Mouse (Mus musculus): ENCODE results near the gene Cacna2d1.

Gene Cacna2d1

DNA sequence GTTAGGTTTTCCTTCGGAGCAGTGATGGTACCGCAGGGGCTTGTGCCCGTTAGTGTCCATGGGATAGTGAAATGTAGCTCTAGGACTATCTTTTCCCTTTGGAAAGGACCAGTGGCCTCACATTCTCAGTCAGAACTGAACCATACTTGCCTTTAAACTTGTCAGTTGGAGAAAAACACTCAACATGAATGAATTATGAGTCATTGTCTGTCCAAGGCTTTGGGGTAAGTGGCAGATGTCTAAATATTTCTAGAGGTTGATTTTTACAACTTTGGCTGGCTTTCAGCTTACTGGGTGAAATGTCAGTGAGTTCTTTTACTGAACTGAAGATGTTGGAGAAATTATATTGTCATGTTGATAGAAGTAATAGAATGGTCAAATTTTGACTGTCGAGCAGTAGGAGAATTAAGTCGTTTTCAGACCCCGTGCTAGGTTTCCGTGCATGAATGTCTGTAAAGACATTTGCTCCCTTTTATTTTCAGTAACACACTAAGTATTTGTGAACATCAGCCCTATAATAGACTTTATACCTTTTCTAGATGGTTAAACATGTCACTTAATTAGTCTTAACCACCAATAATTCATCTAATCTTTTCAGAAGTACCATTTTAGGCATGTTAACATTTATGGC is 50.9 kb downstream of the Cacna2d1 start:
- DNase-seq, result no peak

DNA sequence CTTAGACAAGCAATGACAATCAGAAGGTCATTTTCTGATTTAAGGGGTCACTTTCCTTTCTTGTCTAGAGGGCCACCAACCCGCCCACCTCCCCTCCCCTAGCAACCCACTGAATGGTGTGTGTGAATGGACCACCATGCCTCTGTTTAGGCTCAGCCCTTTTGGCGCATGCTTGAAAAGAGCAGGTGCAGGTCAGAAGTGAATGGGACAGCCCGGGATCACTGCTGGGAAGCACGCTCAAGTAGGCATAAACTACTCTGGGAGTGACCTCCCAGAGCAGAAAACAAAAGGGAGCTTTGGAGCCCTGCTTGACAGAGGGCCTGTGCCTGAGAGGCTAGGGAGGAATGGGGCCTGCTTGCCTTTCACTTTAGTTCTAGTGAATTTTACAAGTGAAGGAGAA is 51.4 kb downstream of the Cacna2d1 start:
- no peak for DNase-seq

DNA sequence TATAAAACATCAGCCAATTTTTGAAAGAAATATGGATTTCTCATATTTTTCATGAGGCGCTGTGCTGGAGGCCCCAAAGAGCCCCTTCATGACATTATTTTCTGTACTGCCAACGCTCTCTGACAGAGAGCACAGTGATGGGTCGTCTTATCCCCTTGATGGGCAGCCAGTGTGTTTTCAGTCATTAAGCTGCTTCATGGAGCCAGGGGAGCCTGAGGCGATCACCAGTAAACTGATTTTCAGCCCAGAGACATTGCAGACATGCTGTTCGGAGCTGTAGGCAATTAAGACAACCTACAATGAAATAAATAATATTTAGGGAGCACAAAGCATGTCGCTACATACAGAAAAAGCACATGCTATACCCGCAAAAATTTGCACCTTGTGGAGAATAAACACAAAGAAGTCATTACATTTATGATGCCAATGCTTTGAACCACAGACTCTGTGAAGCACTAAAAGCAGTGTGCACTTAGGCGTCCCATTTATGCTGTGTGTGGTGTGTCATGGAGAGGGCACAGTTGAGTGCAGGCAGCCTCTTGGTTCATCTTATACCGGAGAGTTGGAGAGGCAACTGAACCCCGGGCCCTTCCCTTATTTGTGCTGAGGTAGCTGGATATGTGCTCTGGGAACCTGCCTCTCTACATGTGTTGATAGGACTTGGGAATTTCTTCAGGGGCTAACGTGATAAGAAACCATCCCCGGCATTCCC is 57.1 kb downstream of the Cacna2d1 start:
- no peak for DNase-seq

DNA sequence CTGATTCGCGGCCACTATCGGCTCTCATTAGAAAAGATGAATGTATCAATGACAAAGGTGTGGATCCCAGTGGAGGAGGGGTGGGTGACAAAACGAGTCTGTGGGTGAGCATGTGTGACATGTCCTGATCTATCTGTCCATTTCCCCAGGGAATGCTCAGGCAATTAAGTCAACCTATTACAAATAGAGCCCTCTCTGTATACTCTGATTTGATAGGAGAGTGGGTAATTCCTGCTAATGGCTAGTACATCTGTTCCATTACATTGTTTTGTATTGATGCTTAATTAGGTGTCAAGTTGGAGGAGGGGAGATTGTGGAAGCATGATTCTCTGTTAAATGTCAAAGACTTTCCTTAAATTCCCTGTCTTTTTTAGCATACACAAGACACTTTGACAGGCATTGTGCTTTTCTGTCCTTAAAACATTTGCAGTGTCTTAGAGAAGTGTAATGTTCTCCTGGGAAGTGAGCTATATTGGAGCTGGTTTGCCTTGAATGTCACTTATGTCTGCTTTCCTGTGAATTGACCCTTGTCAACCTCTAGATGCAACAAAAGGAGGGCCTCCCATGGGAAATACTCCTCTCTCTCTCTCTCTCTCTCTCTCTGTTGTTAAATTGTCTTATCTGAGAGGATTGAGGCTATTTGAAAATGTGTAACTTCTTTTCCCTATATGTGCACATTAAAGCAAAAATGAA is 58.9 kb downstream of the Cacna2d1 start:
- DNase-seq, result no peak

DNA sequence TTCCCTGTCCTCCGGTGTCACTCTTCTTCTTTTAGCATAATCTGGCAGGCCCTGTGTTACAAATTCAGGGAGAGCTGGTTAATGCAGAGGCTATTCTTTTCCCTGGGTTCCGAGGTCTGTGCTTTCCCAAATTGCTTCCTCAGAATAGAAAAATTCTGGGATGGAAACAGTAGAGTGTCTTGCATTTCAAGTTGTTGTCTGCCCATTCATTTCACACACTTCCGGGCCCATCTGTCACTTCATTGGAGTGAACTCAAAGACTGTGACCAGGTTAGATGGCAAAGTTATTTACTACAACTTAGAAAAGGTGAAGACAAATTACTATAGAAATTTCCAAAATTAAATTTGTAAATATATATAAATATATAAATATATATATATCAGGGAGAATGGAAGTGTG is 62.7 kb downstream of the Cacna2d1 start:
- DNase-seq, result no peak

DNA sequence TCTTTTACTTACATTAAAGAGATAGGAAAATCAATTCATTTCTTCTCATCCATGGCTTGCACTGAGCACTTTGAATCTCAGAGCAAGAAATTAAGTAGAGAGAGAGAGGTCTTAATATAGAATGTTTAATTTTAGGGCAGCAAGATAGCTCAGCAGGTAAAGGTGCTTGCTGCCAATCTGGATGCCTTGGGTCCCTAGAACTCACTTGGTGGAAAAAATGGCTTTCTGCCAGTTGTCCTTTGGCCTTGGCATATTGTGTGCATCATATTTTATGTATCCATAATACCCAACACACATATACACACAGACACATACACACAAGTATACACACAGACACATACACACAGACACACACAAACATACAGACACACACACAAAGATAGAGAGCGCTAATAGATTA is 63.3 kb downstream of the Cacna2d1 start:
- DNase-seq, result no peak

DNA sequence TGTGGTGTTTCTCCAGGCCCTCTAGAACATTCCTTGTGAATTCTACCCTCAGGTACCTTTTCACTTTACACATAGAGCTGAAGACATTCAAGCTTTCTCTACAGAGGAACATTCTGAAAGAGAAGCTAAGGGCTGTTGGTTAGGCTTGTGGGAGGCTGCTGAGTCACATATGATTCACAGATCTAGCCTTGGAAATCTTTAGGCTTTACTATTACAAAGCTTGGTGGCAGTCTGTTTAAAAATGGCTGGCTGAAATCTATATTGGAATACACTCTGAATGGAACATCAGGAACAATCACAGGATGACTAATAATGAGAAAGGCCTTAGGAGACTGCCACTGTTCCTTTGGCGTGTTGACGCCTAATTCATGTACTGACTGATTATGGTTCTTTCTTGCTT is 66.4 kb downstream of the Cacna2d1 start:
- DNase-seq, result no peak

DNA sequence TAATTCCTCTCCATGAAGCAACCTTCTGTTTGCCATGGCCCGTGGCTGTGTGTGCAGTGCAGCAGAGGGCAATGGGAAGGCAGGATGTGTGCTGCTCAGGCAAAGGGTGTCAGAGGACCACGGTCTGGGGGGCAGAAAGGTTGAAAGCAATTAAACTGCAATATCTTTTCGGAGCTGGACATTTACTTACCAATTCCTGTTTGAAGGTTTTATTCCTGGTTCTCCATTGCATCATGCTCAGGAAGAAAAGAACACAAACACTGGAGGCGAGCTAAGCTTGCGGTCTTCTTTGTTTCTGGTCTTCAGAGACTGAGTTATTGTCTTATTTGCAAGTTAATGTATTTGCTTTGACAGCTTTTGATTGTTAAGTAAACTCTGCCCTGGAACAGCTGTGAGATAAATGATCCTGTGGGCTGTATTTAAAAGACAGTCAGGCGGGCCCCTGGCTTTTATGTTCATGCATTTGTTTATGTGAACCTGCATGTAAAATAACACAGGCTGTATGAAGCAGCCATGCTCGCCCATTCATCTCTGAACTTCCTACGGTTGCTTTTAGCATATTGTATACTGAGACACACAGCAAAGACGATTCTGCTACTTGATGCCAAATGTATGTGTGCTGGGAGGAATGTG is 68.1 kb downstream of the Cacna2d1 start:
- no peak for DNase-seq

DNA sequence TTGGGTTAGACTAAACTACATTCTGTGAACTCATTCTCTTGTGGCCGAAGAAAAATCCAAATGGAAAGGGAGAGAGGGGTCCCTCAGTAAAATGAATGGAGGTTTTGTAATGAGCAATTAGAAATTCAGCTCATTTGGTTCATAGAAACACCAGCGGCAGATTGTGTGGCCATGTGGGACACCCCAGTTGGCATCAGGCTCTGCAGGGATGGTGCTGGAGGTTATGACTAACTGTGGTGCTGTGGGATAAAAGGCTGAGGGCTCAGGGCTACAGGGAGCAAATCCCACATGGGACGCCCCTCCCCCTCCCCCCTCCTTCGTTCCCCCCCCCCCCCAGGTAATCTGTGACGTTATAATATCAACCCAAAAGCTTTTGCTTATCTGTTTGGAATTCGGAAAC is 69.8 kb downstream of the Cacna2d1 start:
- no peak for DNase-seq

DNA sequence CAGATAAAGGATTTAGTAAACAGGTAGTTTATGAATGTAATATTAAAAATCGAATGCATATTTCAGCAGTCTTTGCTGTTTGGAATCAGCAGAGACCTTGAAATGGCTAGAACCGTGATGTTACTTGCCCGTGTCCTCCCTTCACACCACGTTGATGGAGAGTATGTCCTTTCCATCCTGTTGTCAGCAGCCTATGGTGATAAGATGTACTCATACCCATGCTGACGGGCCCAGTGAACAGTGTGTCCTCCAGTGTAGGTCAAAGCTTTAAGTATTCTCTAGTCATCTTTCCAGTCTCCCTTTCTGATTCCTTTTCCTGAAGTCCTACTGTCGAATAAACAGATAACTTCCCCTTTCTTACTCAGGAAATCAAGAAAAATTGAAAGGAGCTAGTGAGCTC is 72.5 kb downstream of the Cacna2d1 start:
- DNase-seq, result no peak

DNA sequence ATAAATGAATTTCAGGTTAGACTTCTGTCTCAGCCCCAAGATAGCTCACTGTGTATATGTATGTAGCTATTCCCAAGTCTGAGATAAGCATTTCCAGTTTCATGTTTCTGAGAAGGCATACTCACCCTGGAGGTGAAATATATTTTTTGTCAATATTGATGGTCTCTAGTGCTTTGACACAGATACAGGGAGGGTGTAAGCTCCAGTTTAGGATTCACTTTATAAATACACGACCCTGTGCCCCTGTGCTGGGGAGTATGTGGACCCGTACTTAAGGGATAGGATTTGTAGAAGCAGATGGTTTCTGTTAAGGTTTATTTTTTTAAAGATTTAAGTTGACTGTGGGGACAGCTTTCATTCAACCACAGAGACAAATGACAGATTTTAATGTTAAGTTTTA is 79.2 kb downstream of the Cacna2d1 start:
- no peak for DNase-seq

DNA sequence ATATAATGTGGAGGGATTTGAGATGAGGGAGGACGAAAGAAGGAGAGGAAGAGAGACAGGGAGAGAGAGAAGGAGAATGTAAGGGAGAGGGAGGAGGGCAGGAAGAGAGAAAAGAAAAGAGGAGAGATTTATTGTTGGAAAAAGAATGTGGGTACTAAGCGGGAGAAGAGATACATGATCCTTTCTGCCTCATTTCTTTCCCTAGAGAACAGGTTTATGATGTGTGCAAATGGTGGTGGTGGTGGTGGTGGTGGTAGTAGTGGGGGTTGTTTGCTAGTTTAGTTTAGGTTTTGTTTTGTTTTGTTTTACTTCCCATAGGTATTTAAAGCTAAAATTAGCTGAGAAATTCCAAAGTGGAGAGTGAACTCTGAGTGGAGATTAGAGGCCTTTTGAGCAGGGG is 79.9 kb downstream of the Cacna2d1 start:
- no peak for DNase-seq

DNA sequence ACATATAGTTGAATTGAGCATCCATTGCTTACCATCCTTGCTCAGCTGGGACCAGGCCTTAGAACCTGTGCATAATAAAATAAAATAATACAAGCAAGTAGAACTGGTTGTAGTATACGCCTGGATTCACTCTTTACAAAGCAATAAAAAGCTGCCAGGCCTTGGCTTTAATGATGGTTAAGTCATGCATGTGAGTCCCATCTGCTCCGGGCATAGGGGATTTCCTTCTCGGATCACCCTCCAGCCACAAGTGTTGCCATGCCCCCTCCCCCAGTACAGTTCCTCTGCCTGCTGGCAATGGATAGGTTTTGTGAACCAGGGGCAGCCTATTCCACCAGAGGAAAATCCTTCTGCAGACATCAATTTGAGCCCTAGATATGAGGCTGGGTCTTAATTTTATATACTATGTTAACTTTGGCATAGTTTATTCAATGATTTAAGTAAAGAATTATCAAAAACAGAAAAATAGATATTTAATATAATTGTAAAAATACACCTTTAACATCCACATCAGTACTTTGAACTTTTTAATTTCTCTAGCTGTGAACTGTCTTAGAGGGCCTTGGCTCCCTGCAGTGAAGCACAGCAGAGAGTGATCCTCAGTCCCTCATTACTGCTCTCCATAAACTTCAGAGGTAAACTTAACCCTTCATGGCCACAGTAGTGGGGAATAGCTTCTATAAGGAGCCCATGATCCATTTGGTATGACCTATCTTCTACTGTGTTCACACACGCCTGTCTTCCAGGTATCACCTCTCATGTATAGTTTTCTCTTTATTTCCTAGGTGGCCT is 90.3 kb downstream of the Cacna2d1 start:
- DNase-seq, result no peak

DNA sequence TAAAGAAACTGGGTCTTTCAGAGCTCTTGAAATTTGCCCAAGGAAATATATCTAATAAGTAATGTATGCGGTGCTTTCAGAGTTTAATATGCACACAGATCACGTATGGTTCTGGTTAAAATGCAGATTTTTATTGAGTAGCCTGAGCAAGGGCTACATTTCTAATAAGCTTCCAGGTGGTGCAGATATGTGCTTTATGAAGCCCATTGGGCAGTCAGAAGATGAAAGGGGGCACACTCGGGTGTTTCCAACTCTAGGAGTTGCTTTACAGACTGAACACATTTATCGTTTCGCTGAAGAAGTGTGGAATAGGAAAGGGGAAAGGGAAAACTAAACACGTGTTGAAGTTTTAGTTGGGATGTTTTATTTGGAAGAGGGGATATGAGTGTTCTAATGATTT is 94.4 kb downstream of the Cacna2d1 start:
- no peak for DNase-seq

DNA sequence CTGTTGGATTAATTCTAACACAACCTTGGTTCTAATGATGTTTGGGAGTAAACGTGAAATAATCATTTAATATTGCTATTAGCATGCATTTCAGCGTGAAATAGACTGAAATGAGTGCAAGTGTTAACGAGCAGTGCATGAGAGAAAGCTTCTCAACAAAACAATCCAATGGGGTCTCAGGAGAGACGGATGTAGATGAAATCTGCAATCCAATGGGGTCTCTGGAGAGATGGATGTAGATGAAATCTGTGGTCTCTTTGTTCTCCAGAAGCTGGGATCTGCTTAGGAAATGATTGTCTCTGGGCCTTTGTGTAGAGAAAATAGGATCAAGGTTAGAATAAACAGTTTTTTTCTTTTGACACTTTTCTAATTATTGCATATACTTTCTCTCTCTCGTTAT is 95.0 kb downstream of the Cacna2d1 start:
- no peak for DNase-seq

DNA sequence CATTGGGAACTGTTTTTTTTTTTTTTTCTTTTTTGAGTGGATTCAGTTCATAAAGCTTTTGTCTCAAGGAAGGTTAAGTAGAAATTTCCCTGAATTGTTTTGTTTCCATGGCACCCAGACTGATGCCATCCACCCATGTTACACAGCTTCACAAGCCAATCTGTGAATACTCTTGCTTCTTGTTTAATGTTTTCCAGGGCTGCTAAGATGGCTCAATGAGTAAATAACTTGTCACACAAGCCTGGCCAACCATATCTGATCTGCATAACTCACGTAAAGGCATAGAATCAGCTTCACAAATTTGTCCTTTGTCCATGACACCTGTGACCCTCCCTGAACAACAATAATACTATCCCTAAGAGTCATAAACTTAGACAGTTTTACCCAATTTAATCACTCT is 99.1 kb downstream of the Cacna2d1 start:
- DNase-seq, result no peak

DNA sequence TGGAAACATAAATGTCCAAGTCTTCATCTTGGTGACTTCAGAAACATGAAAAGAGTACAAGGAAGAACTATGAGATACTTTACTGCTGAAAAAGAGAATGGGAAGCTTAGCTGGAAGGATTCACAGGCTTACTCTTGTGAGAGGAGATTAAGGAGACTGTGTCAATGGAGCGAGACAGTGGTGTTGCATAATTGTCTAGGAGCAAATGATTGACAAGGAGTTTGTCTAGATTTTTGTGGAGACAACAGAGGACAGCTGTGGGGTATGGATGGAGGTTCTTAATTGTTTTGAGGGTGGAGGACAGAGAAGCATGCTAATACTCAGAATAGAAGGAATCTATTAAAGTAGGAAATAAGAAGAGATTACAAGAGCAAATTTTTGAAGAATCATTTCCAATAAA is 100.8 kb downstream of the Cacna2d1 start:
- DNase-seq, result no peak

DNA sequence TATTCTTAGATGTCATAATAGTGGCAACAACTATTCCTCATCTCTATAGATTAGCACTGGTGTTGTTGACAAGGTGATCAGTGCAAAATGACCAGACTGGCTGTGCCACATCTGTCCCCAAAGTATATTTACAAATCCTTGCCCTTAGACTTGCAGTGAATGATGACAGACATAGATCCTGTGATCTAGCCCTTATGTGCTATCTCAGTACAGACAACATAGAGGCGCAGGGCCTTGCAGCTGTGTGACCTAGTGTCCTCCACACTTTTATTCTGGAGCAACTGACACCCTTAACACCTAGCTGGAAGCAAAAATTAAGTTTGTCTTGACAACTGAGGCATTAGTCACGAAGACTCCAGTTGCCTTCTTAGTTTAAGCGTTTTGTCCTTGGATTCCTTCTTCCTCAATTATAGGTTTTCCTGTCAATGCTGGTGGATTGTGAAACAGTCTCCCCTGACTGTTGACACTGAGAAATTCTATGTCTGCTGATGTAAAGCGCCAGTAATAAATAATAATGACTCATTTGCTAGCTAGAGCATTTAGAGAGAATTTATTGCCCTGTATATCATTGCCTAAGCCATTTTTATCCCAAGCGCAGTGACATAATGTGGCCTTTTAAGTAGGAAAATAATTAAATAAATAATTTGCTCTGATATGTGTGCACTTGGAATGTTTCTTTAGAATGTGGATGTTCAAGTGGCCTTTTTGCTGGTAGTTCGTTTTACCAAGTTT is 110.8 kb downstream of the Cacna2d1 start:
- DNase-seq, result no peak

DNA sequence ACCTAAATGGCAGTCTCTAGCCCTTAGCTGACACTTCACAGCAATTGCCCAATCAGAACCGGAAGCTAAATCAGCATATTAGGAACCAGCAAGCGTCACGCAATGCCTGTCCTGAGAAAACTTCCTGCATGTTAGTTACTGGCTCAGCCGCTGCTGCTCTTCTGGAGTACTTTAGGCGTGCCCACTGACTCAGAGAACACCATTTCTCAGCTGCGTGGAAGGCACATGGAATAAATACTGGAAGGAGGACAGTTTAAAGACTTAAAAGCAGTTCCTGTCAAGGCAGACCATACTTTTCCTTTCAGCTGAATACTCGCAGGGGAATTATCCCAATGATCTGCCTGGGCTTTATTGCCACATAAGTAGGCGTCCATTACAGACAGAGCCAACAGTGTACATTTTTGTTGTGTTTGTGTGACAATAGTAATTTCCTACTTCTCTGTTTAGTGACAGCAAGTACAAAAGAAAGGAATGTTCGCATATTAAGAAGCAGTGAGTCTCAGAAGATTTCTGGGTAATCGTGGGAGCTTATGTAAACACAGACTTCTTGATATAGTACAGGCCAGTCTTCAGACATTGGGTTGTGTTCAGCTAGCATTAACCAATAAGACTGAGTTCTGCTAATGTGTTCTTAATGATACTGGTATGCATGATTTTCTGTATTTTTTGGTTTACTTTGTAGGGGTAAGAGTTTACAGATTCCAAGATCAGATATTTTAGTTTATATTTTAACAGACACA is 113.1 kb downstream of the Cacna2d1 start:
- peak; percentile 34 to 53 for DNase-seq

DNA sequence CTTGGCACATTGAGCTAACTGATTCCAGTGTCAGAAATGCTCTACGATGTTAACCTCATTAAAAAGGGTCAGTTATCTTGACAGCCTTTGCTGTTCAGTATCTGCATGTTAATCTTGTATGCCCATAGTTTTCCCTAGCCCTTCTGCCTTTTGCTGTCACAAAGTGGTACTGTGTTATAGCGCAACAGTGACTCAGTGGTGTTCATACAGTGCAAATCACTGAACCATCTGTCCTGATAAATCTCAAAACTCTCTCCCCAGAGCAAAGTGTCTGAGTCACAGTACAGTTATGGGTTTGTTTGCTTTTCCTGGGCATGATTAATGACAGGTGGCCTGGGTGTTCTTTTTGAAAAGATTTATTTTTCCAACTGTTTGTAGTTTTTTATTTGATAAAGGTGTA is 122.3 kb downstream of the Cacna2d1 start:
- no peak for DNase-seq

DNA sequence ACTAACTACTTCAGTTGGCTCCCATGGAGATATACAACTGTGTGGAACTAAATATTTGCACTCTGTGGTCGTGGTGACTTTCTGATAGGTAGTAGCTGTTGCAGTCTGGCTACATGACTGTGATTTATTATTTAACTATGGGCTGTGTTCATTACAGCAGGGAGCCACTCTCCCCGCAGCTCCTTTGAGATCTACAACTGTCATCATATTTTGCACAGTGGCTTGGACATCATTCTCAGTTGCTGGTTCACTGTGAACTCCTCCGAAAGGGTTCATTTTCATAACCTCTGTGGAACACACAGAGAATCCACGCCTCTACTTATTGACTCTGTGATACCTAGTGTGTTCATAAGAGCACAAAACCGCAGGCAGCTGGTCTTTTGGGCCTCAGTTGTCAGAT is 128.3 kb downstream of the Cacna2d1 start:
- no peak for DNase-seq

DNA sequence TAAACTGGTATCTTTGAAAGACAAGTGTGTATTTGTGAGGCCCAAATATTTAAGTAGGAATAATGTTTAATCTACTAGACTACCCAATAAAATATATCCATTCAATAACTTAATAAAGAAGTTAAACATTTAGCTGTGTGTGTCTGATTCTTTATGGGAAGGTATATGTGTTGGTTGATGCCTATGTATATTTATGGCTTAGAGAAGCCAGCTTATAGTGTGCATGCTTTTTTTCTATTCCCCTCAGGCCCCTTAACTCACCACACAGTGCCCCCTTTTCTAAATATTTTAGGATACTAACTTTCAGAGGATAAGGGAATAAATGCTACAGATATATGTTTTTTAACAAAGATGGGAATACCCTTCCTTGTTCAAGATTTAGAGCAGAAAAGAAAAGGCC is 128.8 kb downstream of the Cacna2d1 start:
- no peak for DNase-seq

Measured in lung, adult 18-20 months (tissue).